Mouse (Mus musculus): ENCODE results near the gene Clasp2. TPM values are rescaled to one million over a fixed set of nuclear protein-coding genes. Genes with fewer than 3 reads are reported as not detected.

Gene Clasp2
- 64.0 TPM for total RNA-seq (2023)

GRCm38 (mm10) chr9:113741108-113741636 is at the start of gene Clasp2:
TSS of gene Clasp2 (plus strand) at chr9:113741473.

GRCm38 (mm10) chr9:113707481-113708360 is 33.6 kb upstream of the Clasp2 start, which contains the start of gene Pdcd6ip:
TSS of gene Pdcd6ip (minus strand) at chr9:113708259.

GRCm38 (mm10) chr9:113930534-113931374 is 189.5 kb downstream of the Clasp2 start, which contains the start of gene Ubp1:
TSS of gene Ubp1 (plus strand) at chr9:113930934.

Other genes with a start within 250 kb of the Clasp2 start
- gene Pdcd6ip, start 33.2 kb upstream of the Clasp2 start, total RNA-seq (2023): 199 TPM
- 113 TPM for gene Ubp1, start 189.5 kb downstream of the Clasp2 start, total RNA-seq (2023)

Measured in CD4-positive naive resting alpha-beta T cell, adult 76 days (primary cell).